Mouse (Mus musculus) small intestine, adult 2 months (tissue): Measurements from ENCODE around the gene Vash1.

ENCODE experiments used
- CTCF ChIP-seq: fragments of 200-500 bp; IDR thresholded peaks from 2 replicates; pipeline ENCODE4 v1.5.1; 2012; ENCODE audit warnings: low read depth, mild to moderate bottlenecking, control low read depth, inconsistent platforms, low read length, moderate library complexity, mixed read lengths; ENCODE audit not compliant: insufficient replicate concordance, insufficient read length; ENCODE audit errors: extremely low read depth
- POLR2A ChIP-seq: fragments of 200-500 bp; IDR thresholded peaks from 2 replicates; pipeline ENCODE4 v1.6.1; 2012; ENCODE audit warnings: low read depth, mild to moderate bottlenecking, control low read depth, inconsistent platforms, low read length, moderate library complexity

DNA sequence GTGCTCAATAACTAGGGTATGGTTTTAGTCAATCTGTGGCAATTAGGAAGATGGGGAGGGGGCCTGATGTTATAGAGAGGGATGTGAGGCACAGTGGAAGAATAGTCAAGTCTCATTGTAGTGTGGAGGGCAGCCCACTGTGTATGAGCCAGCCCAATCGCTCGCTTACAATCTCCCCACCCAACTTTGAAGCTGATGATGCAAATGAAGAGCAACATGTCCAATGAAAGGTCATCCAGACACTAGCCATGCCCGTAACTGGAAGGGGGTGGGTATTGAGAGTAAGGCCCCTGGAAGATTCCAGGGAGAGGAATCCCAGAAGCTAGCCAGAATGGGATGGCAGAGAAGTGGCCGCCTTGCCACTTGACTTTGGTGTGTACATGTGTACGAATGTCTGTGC, 33.0 kb upstream of the Vash1 start:
- no peak for TF ChIP-seq CTCF
- no peak for TF ChIP-seq POLR2A
